Mouse (Mus musculus) liver, embryonic 13.5 days (tissue): ENCODE results near the gene Bag3. TPM values are rescaled to one million over a fixed set of nuclear protein-coding genes. Genes with fewer than 3 reads are reported as not detected.

Experiments used
- ATAC-seq: fragments of 200-750 bp; cut with Nextera tagmentation; 2 replicates; pipeline ENCODE4 v1.8.0; 2017; ENCODE audit warnings: low read depth, mild to moderate bottlenecking, moderate number of reproducible peaks, moderate library complexity
- DNase-seq: peaks from one replicate; pipeline ENCODE4 v3.0.0; 2022
- H3K27ac ChIP-seq: fragments of 300-500 bp; sonication (generic); 2 replicates; pipeline ENCODE4 v1.5.1; 2015; ENCODE audit warnings: moderate library complexity, mild to moderate bottlenecking, inconsistent platforms
- H3K27me3 ChIP-seq: fragments of 300-500 bp; sonication (generic); 2 replicates; pipeline ENCODE4 v1.6.1; 2015; ENCODE audit warnings: mild to moderate bottlenecking, inconsistent platforms
- H3K36me3 ChIP-seq: fragments of 300-500 bp; sonication (generic); 2 replicates; pipeline ENCODE4 v1.6.1; 2015; ENCODE audit warnings: mild to moderate bottlenecking, inconsistent platforms
- H3K4me1 ChIP-seq: fragments of 300-500 bp; sonication (generic); replicated peaks from 2 replicates; pipeline ENCODE4 v1.6.1; 2015; ENCODE audit warnings: inconsistent platforms
- H3K4me2 ChIP-seq: fragments of 300-500 bp; sonication (generic); 2 replicates; pipeline ENCODE4 v1.6.1; 2015; ENCODE audit warnings: inconsistent platforms, mild to moderate bottlenecking, moderate library complexity
- H3K4me3 ChIP-seq: fragments of 300-500 bp; sonication (generic); replicated peaks from 2 replicates; pipeline ENCODE4 v1.5.1; 2015; ENCODE audit warnings: mild to moderate bottlenecking, inconsistent platforms
- H3K9ac ChIP-seq: fragments of 300-500 bp; sonication (generic); 2 replicates; pipeline ENCODE4 v1.6.1; 2015; ENCODE audit warnings: mild to moderate bottlenecking, inconsistent platforms
- H3K9me3 ChIP-seq: fragments of 300-500 bp; sonication (generic); replicated peaks from 2 replicates; pipeline ENCODE4 v1.6.1; 2016; ENCODE audit warnings: inconsistent platforms
- WGBS: fragments of 180-500 bp; shearing (Covaris S2); methylation state at CpG from one replicate; pipeline ENCODE4 v1.1.7; 2015; ENCODE audit not compliant: insufficient replicate concordance; 5-methylcytosine and 5-hydroxymethylcytosine counted together
- polyA plus RNA-seq: library from polyadenylated mRNA; unstranded; fragments of >200 nt; fragmentation: Nextera tagmentation; extraction: Ambion mirVana; gene quantifications from 2 replicates; pipeline ENCODE4 v1.2.1, GENCODE M21; 2015

Gene Bag3
- polyA plus RNA-seq, 1 experiment from 2014 or later: 3.3 TPM

GRCm38 (mm10) chr7:128523962-128524581 is 656 bp downstream of the Bag3 start:
- peak overlapping the region; percentile 90 for H3K9ac ChIP-seq
- peak overlapping the region; percentile 99 for H3K4me2 ChIP-seq
- peaks cover 12% of the 10 kb centered on the region; the same call in 1 of the 2 replicates for H3K27me3 ChIP-seq
- peak; percentile 60 for DNase-seq
- WGBS: under 1% methylated on average over 51 of the region's 51 CpGs
- H3K4me3 ChIP-seq: peak overlapping the region; percentile 84
- no peaks in the 10 kb centered on the region for H3K36me3 ChIP-seq
- no peaks in the 10 kb centered on the region for H3K9me3 ChIP-seq
- peak overlapping the region; percentile 94 for H3K27ac ChIP-seq
- H3K4me1 ChIP-seq: peaks cover 48% of the 10 kb centered on the region
- ATAC-seq: peak; percentile 72

- H3K36me3 ChIP-seq: no peaks in the 10 kb centered on the region
- peak overlapping the region; percentile 84 for H3K4me3 ChIP-seq
- peaks cover 12% of the 10 kb centered on the region; the same call in 1 of the 2 replicates for H3K27me3 ChIP-seq
- DNase-seq (no peak), ATAC-seq (no peak)
- peak overlapping the region; percentile 94; the same call in 1 of the 2 replicates for H3K27ac ChIP-seq
- 69% methylated on average over 3 of the region's 3 CpGs for WGBS
- H3K9ac ChIP-seq: peak overlapping the region; percentile 90
- peaks cover 54% of the 10 kb centered on the region for H3K4me1 ChIP-seq
- no peaks in the 10 kb centered on the region for H3K9me3 ChIP-seq
- H3K4me2 ChIP-seq: peak overlapping the region; percentile 99
Observed at GRCm38 (mm10) chr7:128524641-128525040, 1.2 kb downstream of the Bag3 start.

- Histone ChIP-seq H3K9me3 (no peaks in the 10 kb centered on the region), H3K27ac (no peak overlapping the region), H3K9ac (no peak overlapping the region), H3K4me1 (peaks cover 69% of the 10 kb centered on the region), H3K4me2 (no peak overlapping the region), H3K27me3 (0 out of 2 replicates have a peak, but pooled peaks cover 4% of the 10 kb centered on the region), H3K36me3 (no peaks in the 10 kb centered on the region), H3K4me3 (no peak overlapping the region)
- ATAC-seq (no peak), DNase-seq (peak; percentile 21)
- WGBS: 48% methylated on average over 6 of the region's 6 CpGs
Observed at GRCm38 (mm10) chr7:128526611-128527010, 3.2 kb downstream of the Bag3 start.

- H3K9me3 ChIP-seq: no peaks in the 10 kb centered on the region
- 76% methylated on average over 9 of the region's 9 CpGs for WGBS
- no peak overlapping the region for H3K9ac ChIP-seq
- no peak overlapping the region for H3K4me3 ChIP-seq
- DNase-seq (no peak), ATAC-seq (no peak)
- no peak overlapping the region; the same call in 1 of the 2 replicates for H3K27ac ChIP-seq
- no peaks in the 10 kb centered on the region for H3K27me3 ChIP-seq
- H3K36me3 ChIP-seq: no peaks in the 10 kb centered on the region
- H3K4me2 ChIP-seq: no peak overlapping the region
- H3K4me1 ChIP-seq: peaks cover 79% of the 10 kb centered on the region
Observed at GRCm38 (mm10) chr7:128528596-128528995, 5.2 kb downstream of the Bag3 start.

- no peaks in the 10 kb centered on the region for H3K36me3 ChIP-seq
- no peak overlapping the region; the same call in 1 of the 2 replicates for H3K4me2 ChIP-seq
- 0 out of 2 replicates have a peak overlapping the region, but pooled peaks have one; percentile 26 for H3K9ac ChIP-seq
- no peaks in the 10 kb centered on the region for H3K9me3 ChIP-seq
- peaks cover 74% of the 10 kb centered on the region for H3K4me1 ChIP-seq
- H3K27ac ChIP-seq: no peak overlapping the region; the same call in 1 of the 2 replicates
- H3K4me3 ChIP-seq: no peak overlapping the region
- WGBS: 44% methylated on average over 6 of the region's 6 CpGs
- DNase-seq (no peak), ATAC-seq (0 out of 2 replicates have a peak, but pooled peaks have one; percentile 27)
- no peaks in the 10 kb centered on the region for H3K27me3 ChIP-seq
Observed at GRCm38 (mm10) chr7:128529126-128529525, 5.7 kb downstream of the Bag3 start.

GRCm38 (mm10) chr7:128529574-128530051 is 6.2 kb downstream of the Bag3 start:
- H3K9ac ChIP-seq: no peak overlapping the region
- peak overlapping the region; percentile 12; the same call in 1 of the 2 replicates for H3K4me2 ChIP-seq
- no peaks in the 10 kb centered on the region for H3K9me3 ChIP-seq
- WGBS: 39% methylated on average over 14 of the region's 14 CpGs
- peak overlapping the region; percentile 67; the same call in 1 of the 2 replicates for H3K27ac ChIP-seq
- ATAC-seq (no peak), DNase-seq (no peak)
- no peak overlapping the region for H3K4me3 ChIP-seq
- H3K27me3 ChIP-seq: no peaks in the 10 kb centered on the region
- no peaks in the 10 kb centered on the region for H3K36me3 ChIP-seq
- H3K4me1 ChIP-seq: peaks cover 73% of the 10 kb centered on the region

- ATAC-seq (no peak), DNase-seq (no peak)
- Histone ChIP-seq H3K9me3 (no peaks in the 10 kb centered on the region), H3K4me3 (no peak overlapping the region), H3K27me3 (no peaks in the 10 kb centered on the region), H3K4me1 (peaks cover 77% of the 10 kb centered on the region), H3K27ac (no peak overlapping the region), H3K4me2 (no peak overlapping the region), H3K36me3 (no peaks in the 10 kb centered on the region), H3K9ac (no peak overlapping the region)
- WGBS: 66% methylated on average over 11 of the region's 11 CpGs
Observed at GRCm38 (mm10) chr7:128531031-128531430, 7.6 kb downstream of the Bag3 start.

- DNase-seq (no peak), ATAC-seq (no peak)
- Histone ChIP-seq H3K4me2 (no peak overlapping the region), H3K36me3 (no peaks in the 10 kb centered on the region), H3K9ac (no peak overlapping the region), H3K9me3 (no peaks in the 10 kb centered on the region), H3K27me3 (no peaks in the 10 kb centered on the region), H3K4me1 (peaks cover 79% of the 10 kb centered on the region), H3K27ac (no peak overlapping the region), H3K4me3 (no peak overlapping the region)
- WGBS: 52% methylated on average over 6 of the region's 6 CpGs
Observed at GRCm38 (mm10) chr7:128531929-128532328, 8.5 kb downstream of the Bag3 start.

- Histone ChIP-seq H3K4me2 (no peak overlapping the region), H3K4me1 (peaks cover 83% of the 10 kb centered on the region), H3K9me3 (no peaks in the 10 kb centered on the region), H3K4me3 (no peak overlapping the region), H3K27ac (no peak overlapping the region), H3K36me3 (no peaks in the 10 kb centered on the region), H3K27me3 (no peaks in the 10 kb centered on the region), H3K9ac (no peak overlapping the region)
- ATAC-seq (no peak), DNase-seq (no peak)
- WGBS: 65% methylated on average over 6 of the region's 6 CpGs
Observed at GRCm38 (mm10) chr7:128532441-128533166, 9.2 kb downstream of the Bag3 start.

GRCm38 (mm10) chr7:128534984-128535491 is 11.6 kb downstream of the Bag3 start:
- Histone ChIP-seq H3K4me3 (no peak overlapping the region), H3K36me3 (peaks cover 4% of the 10 kb centered on the region), H3K9ac (no peak overlapping the region), H3K9me3 (no peaks in the 10 kb centered on the region), H3K4me2 (no peak overlapping the region), H3K4me1 (peaks cover 75% of the 10 kb centered on the region), H3K27ac (no peak overlapping the region), H3K27me3 (no peaks in the 10 kb centered on the region)
- ATAC-seq: no peak
- DNase-seq: no peak
- 45% methylated on average over 5 of the region's 5 CpGs for WGBS

- Histone ChIP-seq H3K27me3 (no peaks in the 10 kb centered on the region), H3K9ac (no peak overlapping the region), H3K27ac (no peak overlapping the region), H3K4me2 (no peak overlapping the region), H3K4me1 (peaks cover 67% of the 10 kb centered on the region), H3K36me3 (peaks cover 13% of the 10 kb centered on the region), H3K4me3 (no peak overlapping the region), H3K9me3 (no peaks in the 10 kb centered on the region)
- WGBS: 3% methylated on average over 3 of the region's 3 CpGs
- ATAC-seq (no peak), DNase-seq (no peak)
Observed at GRCm38 (mm10) chr7:128536074-128536473, 12.7 kb downstream of the Bag3 start.
